Mouse (Mus musculus) activated CD4-positive, CD25-positive, alpha-beta regulatory T cell (primary cell): Measurements from ENCODE around the gene Glod4. TPM values are rescaled to one million over a fixed set of nuclear protein-coding genes. Genes with fewer than 3 reads are reported as not detected.

Source experiments
- polyA plus RNA-seq, 2 experiments: library from polyadenylated mRNA; unstranded; fragments of 100-300 nt; shearing (Covaris generic); gene quantifications; one replicate each; pipeline ENCODE4 v1.2.1; 2017

Gene Glod4
- 10 to 100 TPM; 70.0 to 83.7 TPM for polyA plus RNA-seq

GRCm38 (mm10) chr11:76242901-76243810 is at the start of gene Glod4, which contains the start of gene Mrm3:
Gene Glod4 (minus strand): TSS chr11:76243725.
Gene Mrm3 (plus strand): TSS chr11:76243715.

GRCm38 (mm10) chr11:76217390-76217800 is 26.1 kb downstream of the Glod4 start, which contains the start of the genes Dbil5 and Gemin4:
Gene Dbil5 (plus strand): TSS chr11:76217608.
Gene Gemin4 (minus strand): TSS chr11:76217664.

GRCm38 (mm10) chr11:76179495-76180145 is 63.9 kb downstream of the Glod4 start, which contains the start of the genes Vps53 and Fam57a:
Gene Vps53 (minus strand): TSS chr11:76179647.
Gene Fam57a (plus strand): TSS chr11:76179671.

Other genes starting within 250 kb of the Glod4 start
- 1 to 10 TPM in 1 of 2 experiments, not detected in 1; 3.4 TPM for gene 1700016K19Rik, start 243.8 kb downstream of the Glod4 start, polyA plus RNA-seq
- gene Rflnb, start 215.9 kb downstream of the Glod4 start, polyA plus RNA-seq = 10 to 100 TPM; 28.5 to 77.0 TPM
- 10 to 100 TPM; 49.9 to 68.7 TPM for gene Vps53, start 64.1 kb downstream of the Glod4 start, polyA plus RNA-seq
- gene Fam57a, start 64.1 kb downstream of the Glod4 start, polyA plus RNA-seq = 1 to 10 TPM; 2.8 to 4.3 TPM
- gene Dbil5, start 26.1 kb downstream of the Glod4 start, polyA plus RNA-seq = not detected
- gene Gemin4, start 26.1 kb downstream of the Glod4 start, polyA plus RNA-seq = 10 to 100 TPM; 13.2 to 22.6 TPM
- 10 to 100 TPM in 1 of 2 experiments, 1 to 10 TPM in 1; 7.2 to 16.3 TPM for gene Mrm3, start within 50 bp of the Glod4 start, polyA plus RNA-seq
- 1 to 10 TPM; 2.4 to 3.2 TPM for gene Nxn, start 155.4 kb upstream of the Glod4 start, polyA plus RNA-seq
- gene Timm22, start 163.2 kb upstream of the Glod4 start, polyA plus RNA-seq = 10 to 100 TPM; 46.5 to 60.0 TPM